Mouse (Mus musculus): Measurements from ENCODE around the gene Dnal4.
A peak's percentile ranks its signal among the peaks of the same experiment; 100 is the strongest.
"Not testable (repeated sequence)": the region's sequence is repeated elsewhere in the genome, so short reads cannot be mapped to it uniquely, and the experiment has no call there.

Gene Dnal4

DNA sequence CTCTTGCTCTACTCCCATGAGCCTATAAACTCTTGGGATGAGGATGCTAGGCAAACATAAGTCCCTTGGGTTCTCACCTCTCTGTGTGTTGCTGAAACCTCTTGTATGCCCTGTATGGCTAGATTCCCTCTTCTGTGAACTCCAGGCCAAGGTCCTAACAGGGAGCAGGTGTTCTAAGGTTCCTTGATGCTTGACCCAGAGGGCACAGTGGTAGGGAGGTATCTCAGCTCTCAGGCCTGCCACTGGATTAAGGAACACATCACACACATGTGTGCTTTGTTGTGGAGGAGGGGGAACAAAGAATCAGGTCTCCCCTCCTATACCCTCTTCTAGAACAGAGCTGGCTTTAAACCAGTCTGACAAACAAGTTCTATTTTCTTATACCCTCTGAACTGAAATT lies at the start of gene Dnal4:
TSS of gene Dnal4 (minus strand) at position 101 of the 400 bp plus-strand sequence.
- DNase-seq, result no peak

DNA sequence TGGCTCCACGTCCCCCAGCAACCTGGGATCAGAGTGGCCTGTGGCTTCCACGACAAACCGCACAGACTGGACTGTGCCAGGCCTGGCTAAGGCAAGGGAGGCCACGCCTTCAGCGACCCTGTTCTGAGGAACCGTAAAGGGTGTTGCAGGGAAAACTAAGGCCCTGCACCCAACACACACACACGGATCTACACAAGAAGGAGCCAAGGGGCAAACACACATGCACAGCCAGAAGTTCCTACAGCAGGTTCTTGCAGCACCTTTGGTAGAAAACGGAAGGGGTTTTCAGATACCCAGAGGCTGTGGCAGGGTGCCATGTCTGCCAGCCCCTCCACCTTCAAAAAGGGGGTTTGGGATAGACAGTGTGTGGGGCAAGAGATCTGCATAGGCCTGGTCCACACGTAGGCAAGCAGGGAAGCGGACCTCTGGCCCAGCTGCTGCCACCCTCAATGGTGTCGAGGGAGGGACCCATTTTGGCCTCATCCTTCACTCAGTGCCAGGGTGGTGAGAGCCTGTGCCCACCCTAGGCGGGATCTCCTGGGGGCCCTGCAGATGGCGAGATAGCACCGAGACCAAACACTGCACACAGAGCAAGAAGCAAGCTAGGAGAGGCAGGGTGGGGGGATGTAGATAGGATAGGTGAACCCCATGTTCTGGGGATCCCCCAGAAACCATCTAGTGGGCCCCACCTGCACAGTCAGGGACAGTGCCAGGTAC lies 49.6 kb upstream of the Dnal4 start:
- DNase-seq, result no peak

DNA sequence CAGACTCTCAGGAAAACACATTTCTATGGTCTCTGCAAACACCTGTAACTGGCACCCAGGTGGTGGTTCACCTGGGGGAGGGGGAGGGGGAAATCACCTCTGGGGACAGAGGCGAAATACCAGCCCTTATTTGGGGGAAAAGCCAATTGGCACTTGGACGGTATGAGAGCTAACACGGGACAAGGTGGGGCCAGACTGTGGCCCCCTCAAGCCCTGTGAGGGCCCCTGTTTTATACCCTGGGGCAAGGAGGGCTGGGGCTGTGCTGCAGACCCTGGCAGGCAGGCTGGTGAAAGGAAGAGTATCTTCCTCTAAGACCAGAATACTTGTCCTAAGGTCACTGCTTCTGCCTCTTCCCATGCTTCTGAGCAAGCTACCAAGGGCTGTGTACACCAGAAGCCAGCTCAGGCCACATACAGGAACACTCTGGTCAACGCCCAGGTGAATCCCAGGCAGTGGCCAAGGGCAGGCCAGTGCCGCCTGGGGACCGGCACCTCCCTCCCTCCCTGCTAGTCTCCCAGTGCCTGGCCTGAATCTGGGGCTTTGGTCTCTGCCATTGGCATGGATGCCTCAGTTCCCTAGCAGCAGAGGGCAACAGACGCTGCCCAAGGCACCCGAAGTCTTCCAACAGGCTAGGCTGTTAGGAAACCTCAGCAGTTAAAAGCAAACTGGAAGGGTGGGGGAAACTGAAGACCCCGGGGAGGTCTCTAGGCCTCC lies 48.7 kb upstream of the Dnal4 start:
- DNase-seq, result no peak

DNA sequence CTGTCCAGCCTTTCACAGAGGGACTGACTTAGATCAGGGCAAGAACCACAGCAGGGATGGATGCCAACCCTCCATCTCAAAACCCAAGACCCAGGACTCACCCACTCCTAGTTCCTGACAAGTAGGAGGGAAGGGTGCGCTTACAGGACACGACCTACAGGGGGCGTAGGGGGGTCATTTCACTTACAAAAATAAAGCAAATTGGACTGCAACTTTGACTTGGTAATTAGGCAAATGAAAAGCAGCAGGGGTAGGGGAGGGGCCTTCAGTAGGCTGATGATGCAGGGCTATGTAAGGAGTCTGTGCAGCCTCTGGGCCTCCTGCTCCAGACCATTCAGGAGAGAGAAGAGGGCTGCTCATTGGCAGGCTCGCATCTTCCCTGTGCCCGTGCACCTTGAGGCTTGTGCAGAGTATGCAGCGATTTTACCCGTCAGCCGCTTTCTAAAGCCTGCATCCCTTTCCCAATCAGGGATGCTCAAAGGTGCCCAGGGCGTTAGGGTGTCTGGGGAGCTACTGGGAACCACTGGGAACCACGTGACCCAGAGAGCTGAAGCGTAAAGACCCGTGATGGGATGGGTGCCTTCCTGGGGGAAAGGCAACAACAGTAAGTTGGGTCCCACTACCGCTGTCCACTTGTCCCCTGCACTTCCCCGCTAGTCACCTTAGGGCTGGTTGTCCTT lies 47.6 kb upstream of the Dnal4 start:
- no peak for DNase-seq

DNA sequence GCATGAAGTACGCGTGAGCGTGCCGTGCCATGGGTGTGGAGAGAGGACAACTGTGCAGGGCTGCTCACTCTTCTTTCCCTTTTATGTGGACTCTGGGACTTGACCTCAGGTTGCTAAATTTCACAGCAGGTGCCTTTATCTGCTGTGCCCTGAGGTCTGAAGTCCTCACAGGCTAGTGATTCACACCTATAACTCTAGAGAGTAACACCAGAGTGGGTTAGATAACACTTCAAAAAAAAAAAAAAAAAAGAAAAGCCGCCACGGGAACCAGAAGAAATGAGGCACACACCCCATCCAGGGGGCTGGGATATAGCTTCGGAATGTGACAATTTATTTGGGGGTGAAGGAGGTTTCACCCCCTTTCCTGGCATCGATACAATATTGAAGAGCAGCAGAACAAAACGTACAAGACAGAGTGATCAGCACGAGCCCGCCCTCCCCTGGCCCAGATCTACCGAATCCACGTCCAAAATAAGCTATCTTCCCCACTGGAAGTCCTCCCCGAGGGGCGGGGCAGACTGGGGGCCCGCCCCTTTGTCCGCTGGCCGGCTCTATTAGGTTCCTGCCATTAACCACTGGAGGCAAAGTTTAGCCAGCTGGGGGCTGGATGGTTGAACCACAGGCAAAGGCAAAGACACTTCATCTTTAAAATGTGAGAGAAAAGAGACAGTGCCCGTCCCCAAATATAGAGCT lies 46.1 kb upstream of the Dnal4 start:
- DNase-seq, result peak; percentile 46

DNA sequence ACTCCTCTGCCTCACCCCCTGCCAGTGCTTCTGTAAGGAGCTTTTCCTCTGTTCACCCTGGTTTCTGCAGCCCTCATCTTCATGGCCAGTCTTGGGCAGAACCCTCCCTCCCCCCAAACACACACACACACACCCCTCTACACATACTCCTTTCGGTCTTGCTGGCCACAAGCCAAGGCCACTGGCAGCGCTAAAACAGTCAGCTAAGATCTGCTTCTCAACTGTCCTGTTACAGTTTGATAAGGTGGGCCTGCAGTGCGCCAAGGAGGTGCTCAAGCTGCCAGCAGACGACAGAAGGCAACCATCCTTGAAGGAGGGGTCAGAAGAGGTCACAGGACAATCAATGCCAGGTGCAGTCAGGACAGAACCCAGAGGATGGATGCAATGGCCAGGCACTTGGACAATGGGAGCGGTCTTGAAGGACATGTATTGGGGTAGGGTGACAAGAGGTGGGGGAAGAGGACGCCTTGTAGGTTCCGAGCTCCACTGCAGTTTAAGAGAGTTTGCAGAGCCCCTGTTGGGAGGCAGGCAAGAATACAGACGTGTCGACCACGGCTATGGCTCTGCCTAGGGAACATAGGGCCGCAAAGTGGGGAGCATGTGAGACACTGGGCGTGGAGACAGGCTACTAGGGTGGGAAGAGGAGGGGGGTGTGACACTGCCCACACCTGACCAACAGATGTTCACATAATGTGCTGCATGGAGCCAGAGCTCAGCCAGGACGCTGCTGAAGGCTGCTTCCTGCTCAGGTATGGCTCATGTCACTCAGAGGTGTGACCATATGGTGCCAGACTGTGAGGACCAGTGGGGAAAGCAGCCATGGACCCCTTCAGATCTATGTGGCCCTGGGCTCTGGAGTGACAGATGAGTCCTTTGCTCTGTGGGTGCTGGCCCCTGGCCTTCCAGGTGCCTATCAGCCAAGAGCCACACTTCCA lies 44.9 kb upstream of the Dnal4 start:
- no peak for DNase-seq

DNA sequence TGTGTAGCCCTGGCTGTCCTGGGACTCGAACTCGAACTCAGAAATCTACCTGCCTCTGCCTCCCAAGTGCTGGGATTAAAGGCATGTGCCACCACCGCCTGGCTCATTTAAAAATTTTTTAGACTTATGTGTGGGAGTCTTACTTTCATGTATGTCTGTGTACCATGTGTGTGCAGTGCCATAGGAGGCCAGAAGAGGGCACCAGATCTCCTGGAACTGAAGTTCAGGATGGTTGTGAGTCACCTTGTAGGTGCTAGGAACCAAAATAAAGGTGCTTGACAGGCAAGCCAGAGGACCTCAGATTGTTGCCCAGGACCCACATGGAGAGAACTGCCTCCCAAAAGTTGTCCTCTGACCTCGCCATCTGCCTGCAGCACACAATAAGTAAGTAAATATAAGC lies 40.7 kb upstream of the Dnal4 start:
- DNase-seq, result no peak

DNA sequence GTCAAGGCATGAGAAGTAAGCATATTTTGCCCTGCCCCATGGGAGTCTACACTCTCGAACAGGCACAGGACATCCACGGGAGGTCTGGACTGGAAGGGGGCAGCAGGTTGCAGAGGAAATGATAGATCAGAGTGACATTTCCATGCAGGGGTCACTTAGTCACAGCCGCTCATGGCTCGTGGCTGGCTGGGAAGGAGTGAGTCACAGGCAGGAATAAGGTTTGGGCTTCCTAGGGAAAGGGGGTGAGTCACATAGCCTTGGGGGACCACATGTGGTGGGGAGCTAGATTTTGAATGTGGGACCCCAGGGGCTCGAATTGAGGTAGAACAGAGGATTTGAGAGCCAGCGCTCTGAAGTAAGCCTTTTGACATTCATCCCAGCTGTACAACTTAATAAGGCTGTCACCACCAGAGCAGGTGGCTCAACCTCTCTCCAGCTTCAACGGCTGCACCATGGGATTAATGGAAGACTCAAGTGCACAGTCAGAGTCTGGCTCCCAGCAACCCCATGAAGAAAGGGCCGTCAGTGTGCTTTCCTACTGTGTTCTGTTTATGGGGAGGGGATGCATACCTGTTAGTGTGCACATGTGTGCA lies 36.1 kb upstream of the Dnal4 start:
- no peak for DNase-seq

DNA sequence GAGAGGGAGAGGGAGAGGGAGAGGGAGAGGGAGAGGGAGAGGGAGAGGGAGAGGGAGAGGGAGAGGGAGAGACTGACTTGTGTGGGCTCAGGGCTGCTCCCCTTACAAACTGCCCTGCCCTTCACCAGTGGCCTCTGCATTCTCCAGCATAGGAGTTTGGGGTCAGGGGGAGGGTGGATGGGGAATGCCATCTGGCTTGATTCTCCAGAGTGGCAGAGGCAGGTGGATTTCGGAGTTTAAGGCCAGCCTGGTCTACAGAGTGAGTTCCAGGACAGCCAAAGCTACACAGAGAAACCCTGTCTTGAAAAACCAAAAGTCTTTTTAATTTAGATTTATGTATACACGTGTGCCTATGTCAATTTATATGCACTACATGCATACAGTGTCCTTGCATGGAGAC lies 35.2 kb upstream of the Dnal4 start:
- not testable (repeated sequence) for DNase-seq

DNA sequence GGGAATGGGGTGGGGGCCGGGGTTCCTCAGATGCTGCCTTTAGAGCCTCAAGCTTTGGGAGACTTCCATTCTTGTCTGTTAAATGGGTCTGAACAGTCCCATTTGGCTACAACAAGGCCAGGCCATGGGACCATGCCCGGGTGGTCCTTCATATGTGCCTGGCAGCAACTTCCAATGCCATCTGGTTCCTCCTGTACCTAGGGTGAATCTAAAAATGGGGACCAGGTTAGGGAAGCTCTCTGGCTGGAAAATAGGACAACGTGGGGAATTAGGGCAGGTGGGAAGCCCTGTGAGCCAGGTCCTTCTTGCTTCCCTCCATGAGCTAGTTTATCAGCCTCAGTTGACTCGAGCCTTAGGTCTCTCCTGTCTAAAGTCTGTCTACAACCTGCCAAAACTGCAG lies 33.3 kb upstream of the Dnal4 start:
- no peak for DNase-seq

DNA sequence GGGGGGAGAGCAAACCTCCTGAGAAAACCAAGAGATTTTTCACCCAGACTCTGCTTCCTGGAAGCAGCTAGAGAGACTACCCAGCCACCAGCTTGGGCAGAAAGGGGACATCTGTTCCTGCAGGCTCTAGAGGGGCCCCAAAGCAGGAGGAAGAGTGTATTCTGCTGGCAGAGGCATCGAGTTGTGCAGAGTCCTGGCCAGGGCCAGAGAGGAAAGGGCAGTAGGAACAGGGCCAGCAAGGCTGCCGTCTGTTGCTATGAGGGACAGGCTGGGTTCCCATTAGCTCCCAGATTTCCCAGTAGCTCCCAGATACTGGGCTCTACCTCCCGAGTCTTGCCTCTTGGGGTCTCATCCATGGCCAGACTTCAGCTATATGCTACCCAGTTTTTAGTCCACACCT lies 32.4 kb upstream of the Dnal4 start:
- DNase-seq, result no peak

DNA sequence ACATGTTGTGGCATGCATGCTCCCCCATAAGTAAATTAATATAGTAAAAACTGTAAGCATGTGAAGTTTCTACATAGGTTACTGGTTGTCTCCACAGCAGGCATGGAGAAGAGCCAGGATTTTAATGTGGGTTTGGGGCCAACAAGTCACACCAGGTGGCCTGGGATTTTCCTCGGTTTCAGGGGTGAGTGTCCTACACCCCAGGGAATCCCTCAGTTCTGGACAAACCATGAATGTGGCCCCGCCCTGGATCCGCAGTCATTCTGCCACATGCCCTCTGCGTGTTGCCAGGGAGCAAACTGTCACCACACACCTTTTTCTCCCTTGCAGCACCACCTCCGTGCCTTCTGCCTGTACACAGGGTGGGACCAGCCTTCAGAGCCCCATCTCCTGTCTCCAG lies 31.0 kb upstream of the Dnal4 start:
- DNase-seq, result no peak

DNA sequence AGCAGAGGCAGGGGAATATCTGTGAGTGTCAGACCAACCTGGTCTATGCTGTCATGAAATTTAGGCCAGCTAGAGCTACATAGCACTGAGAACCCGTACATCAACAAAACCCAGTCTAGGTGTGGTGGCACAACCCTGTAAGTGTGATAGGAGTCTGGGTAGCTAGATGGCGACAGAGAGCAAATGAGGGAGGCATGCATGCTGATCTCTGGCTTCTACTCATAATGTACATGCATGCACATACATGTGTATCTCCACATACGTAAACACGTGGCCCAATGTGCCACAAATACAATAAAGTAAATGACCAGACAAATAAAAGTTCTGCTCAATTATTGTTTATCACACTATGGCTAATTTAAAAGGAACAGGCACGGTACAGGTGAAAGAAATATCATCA lies 30.5 kb upstream of the Dnal4 start:
- peak; percentile 34 for DNase-seq

DNA sequence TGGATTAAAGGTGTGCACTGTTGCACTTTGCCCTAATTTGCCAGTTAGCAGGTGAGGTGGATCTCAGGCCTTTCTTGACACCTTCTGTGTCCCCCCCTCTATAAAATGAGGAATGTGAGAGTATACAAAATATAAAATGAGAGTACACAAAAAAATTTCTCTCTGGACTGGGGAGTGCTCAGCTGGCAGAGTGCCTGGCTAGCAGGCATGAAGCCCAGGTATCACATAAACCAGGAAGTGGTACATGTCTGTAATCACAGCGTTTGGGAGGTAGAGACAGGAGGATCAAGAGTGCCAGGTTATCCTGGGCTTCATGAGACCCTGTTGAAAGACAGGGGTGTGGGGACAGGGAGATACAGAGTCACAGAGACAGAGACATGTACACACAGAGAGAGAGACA lies 29.4 kb upstream of the Dnal4 start:
- DNase-seq, result no peak

DNA sequence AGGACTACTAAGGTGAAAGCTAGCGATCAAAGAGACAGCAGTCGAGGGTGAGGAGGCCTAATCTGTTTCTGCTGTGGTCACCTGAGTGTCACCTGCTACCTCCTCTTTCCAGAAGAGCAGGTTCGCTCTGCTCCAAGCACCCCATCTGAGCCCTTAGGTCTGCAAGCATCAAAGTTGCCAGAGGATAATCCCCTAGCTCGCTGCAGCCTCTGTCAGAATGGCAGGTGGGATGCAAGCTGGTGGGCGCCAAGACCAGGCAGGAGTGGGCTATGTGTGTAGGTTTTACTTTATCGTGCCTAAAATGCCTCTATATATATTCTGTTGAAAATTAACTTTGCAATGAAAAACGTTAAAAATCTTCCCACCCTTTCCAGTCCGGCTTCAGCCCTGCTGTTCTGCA lies 27.6 kb upstream of the Dnal4 start:
- no peak for DNase-seq

DNA sequence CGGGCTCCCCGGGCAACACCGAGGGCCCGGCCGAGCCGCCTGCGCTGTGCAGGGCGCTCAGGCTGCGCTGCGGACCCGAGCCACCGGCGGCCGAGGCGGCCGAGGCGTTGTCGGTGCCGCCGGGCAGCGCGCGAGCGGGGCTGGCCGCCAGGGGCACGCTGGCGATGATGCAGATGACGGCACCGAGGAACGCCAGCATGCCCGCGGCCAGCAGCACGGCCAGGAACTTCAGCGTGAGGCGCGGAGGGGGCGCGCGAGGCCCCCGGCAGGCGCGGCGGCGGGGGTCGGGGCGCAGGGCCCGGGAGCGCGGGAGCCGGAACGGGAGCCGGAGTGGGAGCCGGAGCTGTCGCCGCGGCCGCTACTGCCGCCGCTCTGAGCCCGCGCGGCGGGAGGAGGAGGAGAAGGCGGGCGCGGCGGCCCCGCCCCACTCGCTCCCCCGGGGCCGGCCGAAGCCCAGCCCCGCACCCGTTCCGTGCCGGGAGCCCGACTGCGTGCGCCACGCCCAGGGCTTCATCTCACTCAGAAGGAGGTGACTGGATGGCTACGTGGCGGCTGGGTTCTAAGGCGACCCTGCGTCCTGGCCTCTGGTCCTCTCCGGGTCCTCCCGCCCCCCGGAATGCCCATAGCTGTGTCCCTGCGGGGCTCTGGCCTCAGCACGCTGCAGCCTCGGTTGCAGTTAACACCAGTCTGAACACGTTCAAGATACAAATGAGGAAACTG lies 26.9 kb upstream of the Dnal4 start, which contains the start of gene Nptxr:
TSS of gene Nptxr (minus strand) at position 415 of the 720 bp plus-strand sequence.
- DNase-seq, result peak; percentile 58

DNA sequence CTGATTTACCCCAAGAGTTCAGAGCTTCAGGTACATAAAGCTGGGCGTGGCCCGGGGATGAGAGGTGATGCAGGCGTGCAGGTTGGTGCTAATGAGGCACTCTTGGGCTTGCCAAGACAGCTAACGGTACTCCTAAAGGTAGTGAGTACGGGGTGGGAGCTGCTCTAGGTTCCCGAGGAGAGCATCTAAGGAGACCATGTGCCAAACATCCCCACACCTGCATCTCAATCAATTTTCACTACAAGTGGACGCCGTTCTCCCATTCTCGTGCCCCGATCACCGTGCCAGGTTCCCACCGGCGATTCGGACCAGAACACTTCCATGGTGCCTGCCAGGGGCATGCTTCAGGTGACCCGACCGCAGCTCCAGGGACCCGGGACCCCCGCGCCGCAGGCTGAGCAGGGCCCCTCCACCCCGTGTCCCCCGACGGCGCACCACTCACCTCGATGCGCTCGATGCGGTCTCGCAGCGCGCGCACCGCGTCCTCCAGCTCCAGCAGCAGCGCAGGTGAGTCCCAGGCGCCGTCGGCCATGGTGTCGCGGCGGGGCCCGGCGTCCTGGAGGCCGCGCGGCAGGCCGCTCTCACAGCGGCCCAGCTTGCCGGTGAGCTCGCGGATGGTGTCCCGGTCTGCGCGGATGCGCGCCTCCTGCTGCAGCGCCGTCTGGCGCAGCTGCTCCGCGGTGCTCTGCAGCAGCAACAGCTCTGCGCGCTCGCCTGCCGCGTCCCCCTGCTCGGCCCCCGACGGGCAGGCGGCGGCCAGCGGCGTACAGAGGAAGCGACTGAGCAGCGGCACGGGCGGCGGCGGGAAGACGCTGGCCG lies 26.1 kb upstream of the Dnal4 start:
- DNase-seq, result peak; percentile 35

DNA sequence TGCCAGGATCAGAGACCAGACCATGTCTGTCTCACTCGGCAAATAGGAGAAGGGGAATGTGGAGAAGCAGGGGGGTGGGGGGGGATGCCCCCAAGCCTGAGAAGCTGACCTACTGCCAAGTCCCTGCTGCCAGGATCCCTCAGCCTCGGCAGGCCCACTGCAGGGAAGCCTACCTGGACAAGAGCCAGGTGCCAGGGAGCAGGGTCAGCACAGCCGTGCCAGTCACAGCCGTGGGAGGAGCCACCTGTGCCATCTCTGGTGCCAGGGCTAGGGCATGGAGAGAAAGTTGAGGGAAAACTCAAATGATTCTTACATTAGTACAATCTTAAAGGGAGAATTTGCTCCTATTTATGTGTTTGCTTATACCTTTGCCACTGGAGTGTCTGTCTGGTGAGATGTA lies 24.7 kb upstream of the Dnal4 start:
- no peak for DNase-seq

DNA sequence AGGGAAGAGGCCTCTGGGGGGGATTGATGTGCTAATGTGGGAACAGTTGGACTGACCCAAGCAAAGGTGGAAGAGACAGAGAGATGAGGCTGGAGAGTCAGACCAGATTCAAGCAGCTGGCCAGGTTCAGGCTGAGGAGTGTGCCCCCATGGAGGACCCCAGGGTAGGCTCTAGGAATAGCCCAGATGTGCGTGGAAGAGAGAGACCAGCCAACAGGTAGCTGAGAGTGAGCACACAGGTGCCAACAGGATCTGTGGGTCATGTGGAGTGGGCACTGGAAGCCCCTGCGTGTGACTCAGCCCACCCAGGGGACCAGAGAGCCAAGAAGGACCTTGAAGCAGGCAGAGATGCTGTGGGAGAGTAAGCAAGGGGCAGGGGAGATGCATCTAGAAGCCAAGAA lies 24.0 kb upstream of the Dnal4 start:
- DNase-seq, result no peak

DNA sequence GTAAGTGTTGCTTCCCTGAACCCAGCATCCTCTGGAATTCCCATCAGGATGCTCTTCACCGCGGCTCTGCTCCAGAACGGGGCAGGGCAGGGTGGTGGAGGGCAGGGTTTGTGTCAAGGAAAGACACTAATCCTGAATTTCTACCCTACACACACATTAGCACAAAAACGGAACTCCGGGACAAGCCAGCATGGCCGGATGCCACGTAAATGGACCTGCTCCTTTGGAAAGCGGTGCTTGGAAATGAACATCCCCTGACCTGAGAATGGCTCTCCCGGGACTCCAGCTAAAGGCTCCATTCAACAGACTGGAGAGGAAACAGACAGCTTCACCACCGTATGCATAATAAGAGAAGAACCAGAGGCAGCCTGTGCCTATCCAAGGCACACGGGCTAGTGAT lies 23.1 kb upstream of the Dnal4 start:
- no peak for DNase-seq
